Mouse (Mus musculus): Measurements from ENCODE around the gene Ccnd3.

The Ccnd3 gene

DNA sequence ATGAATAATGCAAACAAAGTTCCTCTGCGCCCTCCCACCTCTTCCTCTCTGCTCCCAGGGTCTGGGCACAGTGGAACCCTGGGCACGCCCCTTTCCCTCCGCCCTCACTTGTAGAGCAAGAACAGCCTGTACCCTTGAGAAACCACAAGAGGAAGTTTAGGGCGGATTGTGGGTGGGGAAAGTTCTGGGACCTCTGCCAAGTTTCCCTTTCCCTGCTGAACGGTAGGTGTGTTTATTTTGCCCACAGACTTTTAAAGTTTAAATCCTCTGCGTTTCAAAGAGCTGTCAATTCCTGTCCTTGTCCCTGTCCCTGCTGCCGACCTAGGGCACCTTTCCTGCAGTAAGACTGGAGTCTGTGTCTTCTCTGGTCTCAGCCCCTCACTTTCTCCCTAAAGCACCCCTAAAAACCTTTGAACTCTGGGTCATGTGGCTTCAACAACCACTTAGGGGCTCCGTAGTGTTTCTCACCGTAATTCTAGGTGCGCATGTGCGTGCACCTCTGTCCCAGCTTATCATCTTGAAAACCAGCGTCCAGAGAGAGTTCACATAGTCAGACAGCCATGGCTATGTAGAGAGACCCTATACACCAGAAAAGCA lies 3.3 kb downstream of the Ccnd3 start:
- in situ Hi-C loops (cut with MboI; ENCODE audit: low pct_unique_long_range_greater_than_20kb in 1 of 2, low sequenced_read_pairs in 2 of 2, unreplicated experiment in 1 of 2): no loop called here

DNA sequence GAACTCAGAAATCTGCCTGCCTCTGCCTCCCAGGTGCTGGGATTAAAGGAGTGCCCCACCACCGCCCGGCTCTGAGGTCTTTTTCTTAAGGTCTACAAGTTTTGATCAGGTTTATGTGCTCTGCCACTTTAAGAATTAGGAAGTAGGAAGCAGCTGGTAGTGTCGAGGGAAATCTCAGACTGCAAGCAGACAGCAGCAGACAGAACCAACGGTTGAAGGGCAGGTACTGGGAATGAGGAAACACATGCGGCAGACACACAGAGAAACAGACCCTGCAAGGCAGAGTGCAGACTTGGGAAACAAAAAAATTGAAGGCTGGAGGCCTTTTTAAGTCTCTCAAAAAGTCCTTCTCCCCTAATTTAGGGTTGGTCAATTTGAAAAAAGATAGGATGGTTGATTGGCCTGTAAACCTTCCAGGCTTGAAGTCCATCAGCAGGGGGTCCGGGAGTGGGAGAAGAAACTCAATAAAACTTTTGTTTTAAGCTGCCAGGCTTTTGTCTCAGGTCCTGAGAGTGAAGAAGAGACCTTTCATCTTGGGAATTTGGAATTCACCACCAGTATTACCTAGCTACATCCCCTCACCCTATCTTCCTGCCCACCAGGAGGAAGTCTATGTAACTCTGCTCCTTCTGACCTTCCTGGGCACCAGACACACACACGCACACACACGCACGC lies 4.3 kb downstream of the Ccnd3 start:
- in situ Hi-C loops (cut with MboI; ENCODE audit: low pct_unique_long_range_greater_than_20kb in 1 of 2, low sequenced_read_pairs in 2 of 2, unreplicated experiment in 1 of 2): no loop called here

DNA sequence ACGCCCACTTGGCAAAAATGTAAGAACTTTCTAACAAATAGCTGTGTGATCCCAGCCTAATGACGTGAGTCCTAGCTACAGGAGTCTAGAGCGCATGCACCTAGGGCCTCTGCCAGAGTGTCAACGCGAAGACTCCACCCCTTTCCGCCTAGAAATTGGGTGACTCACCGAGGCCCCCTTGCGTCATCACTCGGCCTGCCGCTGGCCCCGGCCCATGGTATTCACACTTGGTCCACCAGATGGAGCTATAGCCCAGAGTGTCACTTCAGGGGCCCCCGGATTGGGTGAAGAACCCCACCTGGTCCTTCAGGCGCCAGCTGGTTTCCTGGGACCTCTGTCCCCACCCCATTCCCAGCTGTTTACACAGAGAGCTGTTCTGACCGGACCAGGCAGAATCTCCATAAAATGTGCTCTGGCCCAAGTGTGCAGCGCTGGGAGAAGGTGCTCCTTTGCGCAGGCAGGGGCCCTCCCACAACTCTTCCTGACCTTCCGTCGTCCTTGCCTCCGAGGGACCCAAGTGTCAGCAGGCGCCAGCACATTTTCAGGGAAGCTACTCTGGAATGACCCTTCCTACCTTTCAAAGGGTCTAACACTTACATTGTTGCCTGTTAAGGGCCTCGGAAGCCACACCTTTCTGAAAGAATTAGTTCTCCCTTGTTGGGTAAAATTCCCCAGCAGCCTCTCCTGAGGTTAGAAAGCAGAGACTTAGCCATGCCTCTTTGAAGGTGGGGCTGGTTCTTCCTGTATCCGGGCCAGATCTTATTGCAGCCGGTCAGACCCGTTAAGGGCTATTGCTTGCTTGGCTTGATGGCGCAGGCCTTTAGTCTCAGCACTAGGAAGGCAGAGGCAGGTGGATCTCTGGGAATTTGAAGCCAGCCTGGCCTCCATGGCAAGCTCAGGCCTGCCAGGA lies 6.5 kb downstream of the Ccnd3 start:
- in situ Hi-C loops (cut with MboI; ENCODE audit: low pct_unique_long_range_greater_than_20kb in 1 of 2, low sequenced_read_pairs in 2 of 2, unreplicated experiment in 1 of 2): loop anchor here (5.0 to 10.0 kb wide), 3 partner anchors 56 to 91 kb away; no protein-coding TSS in a partner anchor

DNA sequence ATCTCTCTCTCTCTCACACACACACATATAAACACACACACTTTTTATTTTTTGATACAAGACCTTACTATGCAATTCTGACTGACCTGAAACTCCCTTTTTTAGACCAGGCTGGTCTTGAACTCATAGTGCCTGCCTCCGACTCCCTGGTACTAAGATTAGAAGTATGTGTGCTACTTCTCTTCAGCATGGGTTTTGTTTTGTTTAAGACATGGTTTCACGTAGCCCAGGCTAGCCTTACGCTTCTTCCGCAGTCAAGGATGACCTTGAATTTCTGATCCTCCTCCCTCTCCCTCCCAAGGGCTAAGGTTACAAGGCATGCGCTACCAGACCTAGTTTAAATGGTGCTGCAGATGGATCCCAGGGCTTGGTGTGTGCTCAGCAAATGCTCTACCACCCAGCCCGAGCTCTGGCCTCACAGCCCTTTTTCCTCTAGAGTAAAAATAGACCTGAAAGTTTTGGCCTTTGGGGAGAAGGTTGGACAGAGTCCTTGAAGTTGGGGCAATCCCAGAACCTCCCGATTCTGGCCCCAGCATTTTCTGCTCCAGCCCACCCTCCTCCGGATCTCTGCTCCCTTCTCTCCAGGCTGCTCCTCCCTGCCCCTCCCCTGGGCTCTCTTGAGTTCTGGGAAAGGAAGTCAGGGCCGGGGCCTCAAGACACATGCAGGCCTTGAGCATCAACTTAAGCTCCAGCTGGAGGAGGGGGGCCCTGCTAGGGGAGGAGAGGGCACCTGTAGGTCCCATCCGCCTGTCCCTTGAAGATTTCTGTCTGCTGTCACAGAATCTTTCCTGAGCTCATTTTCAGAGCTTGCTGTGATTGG lies 8.3 kb downstream of the Ccnd3 start:
- in situ Hi-C loops (cut with MboI; ENCODE audit: low pct_unique_long_range_greater_than_20kb in 1 of 2, low sequenced_read_pairs in 2 of 2, unreplicated experiment in 1 of 2): loop anchor here (5.0 to 10.0 kb wide), 3 partner anchors 54 to 89 kb away; no protein-coding TSS in a partner anchor

DNA sequence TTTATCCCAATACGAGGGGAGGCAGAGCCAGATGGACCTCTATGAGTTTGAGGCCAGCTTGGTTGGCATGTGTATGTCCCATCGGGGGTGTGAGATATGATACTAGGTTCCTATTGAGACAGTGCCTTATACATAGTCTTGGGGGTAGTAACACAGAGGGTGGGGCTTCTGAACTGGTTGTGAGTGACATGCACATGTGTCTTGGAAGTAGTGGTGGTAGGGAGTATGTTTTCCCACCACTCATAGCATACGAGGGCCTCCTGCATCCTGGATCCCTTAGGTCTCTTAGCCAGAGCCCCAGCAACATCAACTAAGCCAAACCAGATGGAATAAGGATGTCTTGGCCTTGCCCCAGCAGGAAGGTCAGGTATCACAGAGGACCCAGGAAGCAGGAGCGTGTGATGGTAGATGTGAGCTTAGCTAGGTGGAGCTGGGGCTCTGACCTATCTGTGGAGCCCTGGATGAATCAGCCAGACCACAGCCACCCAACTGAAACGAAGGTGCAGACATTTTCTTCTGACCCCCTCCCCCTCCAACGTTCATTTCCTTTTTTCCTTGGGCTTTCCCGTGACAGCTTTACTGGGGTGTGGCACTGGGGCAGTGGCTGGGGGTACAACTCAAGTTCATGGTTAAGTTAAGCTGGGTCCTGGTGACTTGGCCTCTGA lies 10.5 kb downstream of the Ccnd3 start:
- in situ Hi-C loops (cut with MboI; ENCODE audit: low pct_unique_long_range_greater_than_20kb in 1 of 2, low sequenced_read_pairs in 2 of 2, unreplicated experiment in 1 of 2): loop anchor here in 1 of 2 experiments (10.0 kb wide), 1 partner anchor 79 kb away; no protein-coding TSS in a partner anchor

- in situ Hi-C loops (cut with MboI; ENCODE audit: low pct_unique_long_range_greater_than_20kb in 1 of 2, low sequenced_read_pairs in 2 of 2, unreplicated experiment in 1 of 2): loop anchor here in 1 of 2 experiments (10.0 kb wide), 1 partner anchor 79 kb away; no protein-coding TSS in a partner anchor
These were observed 11.4 kb downstream of the Ccnd3 start for GRCm38 (mm10) chr17:47516232-47516631.

DNA sequence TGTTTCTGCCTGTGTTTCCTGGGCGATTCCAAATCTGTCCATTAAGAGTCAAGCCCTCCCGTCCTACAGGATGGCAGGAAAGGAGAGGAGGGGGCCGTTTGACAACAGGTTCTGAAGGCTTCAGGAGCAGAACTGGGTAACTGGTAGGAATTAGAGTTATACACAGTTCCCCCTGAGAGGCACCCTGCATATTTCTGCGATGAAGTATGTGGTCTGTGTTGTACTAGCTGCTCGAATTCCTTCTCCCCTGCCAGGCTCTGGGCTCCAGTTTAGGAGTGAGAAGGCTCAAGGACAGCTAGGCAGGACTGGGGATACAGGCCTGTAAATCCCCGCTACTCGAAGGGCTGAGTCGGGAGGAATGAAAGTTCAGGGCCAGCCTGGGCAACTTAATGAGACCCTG lies 13.4 kb downstream of the Ccnd3 start:
- in situ Hi-C loops (cut with MboI; ENCODE audit: low pct_unique_long_range_greater_than_20kb in 1 of 2, low sequenced_read_pairs in 2 of 2, unreplicated experiment in 1 of 2): loop anchor here in 1 of 2 experiments (10.0 kb wide), 1 partner anchor 77 kb away; no protein-coding TSS in a partner anchor

GRCm38 (mm10) chr17:47521551-47522258 lies 16.9 kb downstream of the Ccnd3 start:
- in situ Hi-C loops (cut with MboI; ENCODE audit: low pct_unique_long_range_greater_than_20kb in 1 of 2, low sequenced_read_pairs in 2 of 2, unreplicated experiment in 1 of 2): no loop called here

DNA sequence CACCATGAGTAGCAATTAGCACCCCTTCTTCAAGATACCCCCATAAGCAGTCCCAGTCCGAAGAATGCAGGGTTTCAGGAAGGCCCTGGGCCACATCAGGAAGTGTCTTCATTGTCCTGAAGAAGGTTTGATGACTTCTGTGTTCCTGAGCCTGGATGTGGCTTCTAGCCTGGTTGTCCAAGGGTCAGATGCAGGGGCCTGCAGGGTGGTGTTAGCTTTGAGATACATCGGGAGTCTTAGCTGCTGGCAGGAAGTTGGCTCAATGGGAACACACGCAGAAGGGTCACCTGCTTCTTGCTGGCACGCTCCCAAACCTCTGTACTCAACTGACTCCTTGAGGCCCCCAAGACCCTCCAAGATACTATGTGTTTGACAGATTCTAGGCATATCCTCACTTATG lies 17.7 kb downstream of the Ccnd3 start:
- in situ Hi-C loops (cut with MboI; ENCODE audit: low pct_unique_long_range_greater_than_20kb in 1 of 2, low sequenced_read_pairs in 2 of 2, unreplicated experiment in 1 of 2): no loop called here

GRCm38 (mm10) chr17:47523211-47523682 lies 18.4 kb downstream of the Ccnd3 start:
- in situ Hi-C loops (cut with MboI; ENCODE audit: low pct_unique_long_range_greater_than_20kb in 1 of 2, low sequenced_read_pairs in 2 of 2, unreplicated experiment in 1 of 2): no loop called here

DNA sequence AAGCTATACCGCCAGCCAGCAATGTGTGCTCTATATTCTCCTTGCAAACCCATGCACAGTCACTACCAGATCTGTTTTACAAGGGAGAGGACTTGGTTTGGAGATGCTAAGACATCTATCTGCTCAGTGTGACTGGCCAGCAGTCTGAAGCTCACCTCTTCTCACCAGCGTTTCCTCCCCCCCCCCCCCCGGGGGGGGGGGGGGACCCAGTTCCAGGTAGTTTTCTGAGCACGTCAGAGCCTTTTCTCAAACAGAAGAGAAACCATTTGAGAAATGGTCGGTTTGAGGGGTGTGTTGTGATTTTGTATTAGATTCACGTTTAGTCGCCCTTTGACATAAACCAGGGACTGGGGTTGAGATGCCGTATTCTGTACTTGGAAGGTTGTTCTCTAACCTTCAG lies 19.2 kb downstream of the Ccnd3 start:
- in situ Hi-C loops (cut with MboI; ENCODE audit: low pct_unique_long_range_greater_than_20kb in 1 of 2, low sequenced_read_pairs in 2 of 2, unreplicated experiment in 1 of 2): no loop called here

DNA sequence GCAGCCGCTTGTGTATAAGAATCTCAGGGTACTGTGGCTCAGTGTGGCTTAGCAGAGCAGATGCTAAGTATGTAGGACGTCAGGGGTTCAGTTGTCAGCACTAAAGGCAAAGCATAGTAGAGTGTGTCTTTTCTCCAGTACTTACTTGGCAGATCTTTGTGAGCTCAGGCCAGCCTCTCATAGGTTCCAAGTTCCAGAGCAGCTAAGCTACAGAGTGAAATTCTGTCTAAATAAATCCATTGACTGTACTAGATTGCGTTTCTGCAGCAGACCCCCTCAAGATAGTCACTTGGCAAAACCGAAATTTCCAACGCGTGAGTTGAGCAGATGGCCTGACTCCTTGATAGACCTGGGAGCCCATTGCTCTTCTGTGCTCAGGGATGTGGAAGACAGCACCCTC lies 20.1 kb downstream of the Ccnd3 start:
- in situ Hi-C loops (cut with MboI; ENCODE audit: low pct_unique_long_range_greater_than_20kb in 1 of 2, low sequenced_read_pairs in 2 of 2, unreplicated experiment in 1 of 2): loop anchor here in 1 of 2 experiments (5.0 kb wide), 1 partner anchor 57 kb away; no protein-coding TSS in a partner anchor

DNA sequence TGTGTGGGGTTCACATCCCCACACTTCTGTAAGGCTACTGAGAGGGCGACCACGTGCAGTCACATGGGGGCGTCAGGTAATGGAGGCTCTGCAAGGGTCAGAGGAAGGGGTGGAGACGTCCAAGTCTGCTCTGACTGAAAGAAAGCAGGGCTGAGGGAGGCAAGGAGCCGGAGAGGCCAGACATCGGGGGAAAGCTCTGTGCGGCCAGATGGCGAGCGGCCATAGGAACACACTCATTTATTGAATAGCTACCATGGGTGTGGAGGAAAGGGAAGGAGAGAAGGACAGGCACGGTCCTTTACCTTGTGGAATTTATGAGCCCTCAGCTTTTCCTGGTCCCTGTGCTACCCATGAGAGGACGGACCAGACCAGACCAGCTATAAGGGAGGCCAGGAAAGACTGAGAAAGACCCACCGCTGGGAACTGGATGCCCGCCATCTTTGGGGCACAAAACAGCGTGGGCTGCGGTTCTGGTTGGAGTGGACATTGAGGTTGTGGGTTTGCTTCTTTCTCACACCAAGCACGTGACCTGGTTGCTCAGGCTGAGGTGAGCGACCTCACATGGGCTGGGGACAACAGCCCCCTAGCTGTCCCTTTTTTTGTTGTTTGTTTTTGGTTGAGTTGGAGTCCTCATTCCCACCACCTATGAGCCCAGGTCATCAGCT lies 22.1 kb downstream of the Ccnd3 start:
- in situ Hi-C loops (cut with MboI; ENCODE audit: low pct_unique_long_range_greater_than_20kb in 1 of 2, low sequenced_read_pairs in 2 of 2, unreplicated experiment in 1 of 2): loop anchor here in 1 of 2 experiments (5.0 kb wide), 1 partner anchor 55 kb away; no protein-coding TSS in a partner anchor

- in situ Hi-C loops (cut with MboI; ENCODE audit: low pct_unique_long_range_greater_than_20kb in 1 of 2, low sequenced_read_pairs in 2 of 2, unreplicated experiment in 1 of 2): loop anchor here in 1 of 2 experiments (5.0 kb wide), 1 partner anchor 55 kb away; no protein-coding TSS in a partner anchor
These were observed 22.9 kb downstream of the Ccnd3 start for GRCm38 (mm10) chr17:47527581-47528300.

GRCm38 (mm10) chr17:47528919-47529318 lies 24.1 kb downstream of the Ccnd3 start:
- in situ Hi-C loops (cut with MboI; ENCODE audit: low pct_unique_long_range_greater_than_20kb in 1 of 2, low sequenced_read_pairs in 2 of 2, unreplicated experiment in 1 of 2): loop anchor here in 1 of 2 experiments (5.0 kb wide), 1 partner anchor 53 kb away; no protein-coding TSS in a partner anchor

DNA sequence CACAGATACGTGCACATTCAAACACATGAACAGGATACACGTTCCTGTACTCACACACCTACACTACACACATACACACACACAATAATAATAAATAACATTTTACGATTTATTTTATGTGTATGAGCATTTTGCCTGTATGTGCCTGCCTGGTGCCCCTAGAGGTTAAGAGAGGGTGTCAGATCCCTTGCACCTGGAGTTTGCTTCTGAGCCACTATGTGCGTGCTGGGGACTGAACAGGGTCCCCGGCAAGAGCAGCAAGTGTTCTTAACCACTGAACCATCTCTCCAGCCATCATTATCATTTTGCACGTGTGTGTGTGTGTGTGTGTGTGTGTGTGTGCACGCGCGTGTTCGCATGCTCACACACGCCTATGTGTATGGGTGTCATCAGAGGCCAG lies 24.7 kb downstream of the Ccnd3 start:
- in situ Hi-C loops (cut with MboI; ENCODE audit: low pct_unique_long_range_greater_than_20kb in 1 of 2, low sequenced_read_pairs in 2 of 2, unreplicated experiment in 1 of 2): loop anchor here in 1 of 2 experiments (5.0 kb wide), 1 partner anchor 53 kb away; no protein-coding TSS in a partner anchor
